Mouse (Mus musculus) embryonic fibroblast, embryonic 13.5 days (primary cell): ENCODE measurements around the gene Gm20388.

Experiments
- CTCF ChIP-seq: IDR thresholded peaks from 2 replicates; pipeline ENCODE4 v1.5.1; 2011; ENCODE audit warnings: mild to moderate bottlenecking, control low read depth, low read length, moderate library complexity, borderline replicate concordance; ENCODE audit not compliant: insufficient read depth
- POLR2A ChIP-seq: IDR thresholded peaks from 2 replicates; pipeline ENCODE4 v1.6.1; 2011; ENCODE audit warnings: low read depth, mild to moderate bottlenecking, control low read depth, low read length, moderate library complexity

DNA sequence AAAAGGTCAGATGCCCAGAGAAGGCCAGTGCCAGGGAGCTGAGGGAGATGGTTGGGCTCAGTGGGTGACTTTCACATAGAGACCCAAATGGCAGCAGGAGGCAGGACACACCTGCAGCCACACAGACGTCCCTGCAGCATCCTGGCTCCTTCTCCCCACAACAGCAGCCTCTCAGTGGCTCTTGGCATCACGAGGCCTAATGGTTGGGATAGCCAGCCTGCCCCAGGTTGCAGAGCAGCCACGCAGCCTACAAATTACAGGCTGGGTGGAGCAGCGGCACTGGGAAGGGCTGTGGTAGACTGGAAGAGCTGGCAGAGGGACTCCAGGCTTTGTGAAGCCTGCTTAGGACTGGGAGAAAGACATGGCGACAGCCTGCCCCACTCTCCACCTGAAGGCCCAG, 2341.7 kb downstream of the Gm20388 start:
- TF ChIP-seq CTCF (no peak), POLR2A (no peak)
